Mouse (Mus musculus): ENCODE data around the gene Psma6. TPM values are rescaled to one million over a fixed set of nuclear protein-coding genes. Genes with fewer than 3 reads are reported as not detected.
"Not testable (repeated sequence)": the region's sequence is repeated elsewhere in the genome, so short reads cannot be mapped to it uniquely, and the experiment has no call there.

Psma6 gene
- polyA plus RNA-seq (2011; ENCODE audit: insufficient read length, low read depth, missing spikeins) = 184 and 197 TPM in 2 replicates

GRCm38 (mm10) chr12:55384023-55384749 lies at the start of gene Psma6:
Gene Psma6, plus strand, starts transcription at chr12:55384222.
- Histone ChIP-seq H3K4me1 (ENCODE audit: control insufficient read depth, insufficient read depth, low read length) (peaks cover 5% of the 10 kb centered on the region; the same call in 1 of the 2 replicates), H3K4me3 (ENCODE audit: insufficient read depth, low read length) (no peak within 1 kb of the TSS), H3K27ac (ENCODE audit: insufficient read depth, low read length) (peak within 1 kb of the TSS; percentile 55)
- TF ChIP-seq POLR2A (IDR thresholded peaks at IDR 0.05; ENCODE audit: low read depth, low read length) (no peak), CTCF (IDR thresholded peaks at IDR 0.05; ENCODE audit: borderline replicate concordance, insufficient read depth, low read length) (no peak)

GRCm38 (mm10) chr12:55338490-55338889 lies 45.5 kb upstream of the Psma6 start:
- not testable (repeated sequence) for H3K27ac ChIP-seq (ENCODE audit: insufficient read depth, low read length); H3K4me3 ChIP-seq (ENCODE audit: insufficient read depth, low read length)

DNA sequence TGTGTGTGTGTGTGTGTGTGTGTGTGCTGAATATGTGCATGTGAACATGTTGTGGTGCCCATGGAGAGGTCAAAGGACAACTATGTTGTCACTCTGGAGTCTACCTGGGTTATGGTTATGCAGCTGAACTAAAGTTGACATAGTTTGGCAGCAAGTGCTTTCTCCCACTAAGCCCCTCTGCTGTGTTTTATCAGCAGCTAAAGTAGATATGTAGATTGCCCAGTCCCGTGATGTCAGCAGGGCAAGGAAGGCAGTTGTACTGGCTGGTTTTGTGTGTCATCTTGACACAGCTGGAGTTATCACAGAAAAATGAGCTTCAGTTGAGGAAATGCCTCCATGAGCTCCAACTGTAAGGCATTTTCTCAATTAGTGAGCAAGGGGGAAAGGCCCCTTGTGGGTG lies 41.0 kb upstream of the Psma6 start:
- H3K4me3 ChIP-seq (ENCODE audit: insufficient read depth, low read length); H3K4me1 ChIP-seq (ENCODE audit: control insufficient read depth, insufficient read depth, low read length): not testable (repeated sequence)
- peak overlapping the region; percentile 20; the same call in 1 of the 2 replicates for H3K27ac ChIP-seq (ENCODE audit: insufficient read depth, low read length)

More at GRCm38 (mm10) chr12:55338490-55338889, 45.5 kb upstream of the Psma6 start:
- H3K4me1 ChIP-seq (ENCODE audit: control insufficient read depth, insufficient read depth, low read length) = not testable (repeated sequence)

- H3K4me3 ChIP-seq (ENCODE audit: insufficient read depth, low read length) = no peak overlapping the region
- no peak overlapping the region; the same call in 1 of the 2 replicates for H3K27ac ChIP-seq (ENCODE audit: insufficient read depth, low read length)
- peaks cover 6% of the 10 kb centered on the region for H3K4me1 ChIP-seq (ENCODE audit: control insufficient read depth, insufficient read depth, low read length)
- no peak for TF ChIP-seq CTCF (IDR thresholded peaks at IDR 0.05; ENCODE audit: borderline replicate concordance, insufficient read depth, low read length)
- TF ChIP-seq POLR2A (IDR thresholded peaks at IDR 0.05; ENCODE audit: low read depth, low read length) = no peak
Observed at GRCm38 (mm10) chr12:55343998-55344397, 40.0 kb upstream of the Psma6 start.

DNA sequence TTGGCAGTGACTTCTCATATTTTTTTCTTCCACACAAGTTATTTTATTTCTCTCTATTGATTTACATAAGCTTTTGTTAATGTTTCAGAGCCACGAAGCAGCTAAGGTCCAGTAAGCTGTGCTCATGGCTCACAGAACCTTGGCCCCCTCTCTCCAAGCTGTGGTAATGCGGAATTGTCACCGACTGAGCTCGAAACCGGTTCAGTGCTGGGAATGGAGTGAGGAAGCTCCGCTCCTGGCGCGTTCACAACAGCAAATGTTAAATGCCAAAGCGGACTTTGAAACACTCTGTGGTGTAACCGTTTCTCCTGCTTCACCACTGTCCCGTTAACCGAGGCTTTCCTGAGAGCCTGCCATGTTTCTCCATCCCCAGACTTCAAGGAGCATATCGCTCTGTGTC lies 39.4 kb upstream of the Psma6 start:
- Histone ChIP-seq H3K4me1 (ENCODE audit: control insufficient read depth, insufficient read depth, low read length) (peaks cover 6% of the 10 kb centered on the region), H3K4me3 (ENCODE audit: insufficient read depth, low read length) (no peak overlapping the region), H3K27ac (ENCODE audit: insufficient read depth, low read length) (no peak overlapping the region)
- TF ChIP-seq POLR2A (IDR thresholded peaks at IDR 0.05; ENCODE audit: low read depth, low read length) (no peak), CTCF (IDR thresholded peaks at IDR 0.05; ENCODE audit: borderline replicate concordance, insufficient read depth, low read length) (no peak)

GRCm38 (mm10) chr12:55353423-55353822 lies 30.6 kb upstream of the Psma6 start:
- H3K4me3 ChIP-seq (ENCODE audit: insufficient read depth, low read length) = no peak overlapping the region
- no peaks in the 10 kb centered on the region for H3K4me1 ChIP-seq (ENCODE audit: control insufficient read depth, insufficient read depth, low read length)
- no peak for TF ChIP-seq CTCF (IDR thresholded peaks at IDR 0.05; ENCODE audit: borderline replicate concordance, insufficient read depth, low read length)
- TF ChIP-seq POLR2A (IDR thresholded peaks at IDR 0.05; ENCODE audit: low read depth, low read length) = no peak
- no peak overlapping the region for H3K27ac ChIP-seq (ENCODE audit: insufficient read depth, low read length)

GRCm38 (mm10) chr12:55354904-55355303 lies 29.1 kb upstream of the Psma6 start:
- H3K4me1 ChIP-seq (ENCODE audit: control insufficient read depth, insufficient read depth, low read length) = no peaks in the 10 kb centered on the region
- no peak for TF ChIP-seq POLR2A (IDR thresholded peaks at IDR 0.05; ENCODE audit: low read depth, low read length)
- peak; percentile 33; the same call in 1 of the 2 replicates for TF ChIP-seq CTCF (IDR thresholded peaks at IDR 0.05; ENCODE audit: borderline replicate concordance, insufficient read depth, low read length)

DNA sequence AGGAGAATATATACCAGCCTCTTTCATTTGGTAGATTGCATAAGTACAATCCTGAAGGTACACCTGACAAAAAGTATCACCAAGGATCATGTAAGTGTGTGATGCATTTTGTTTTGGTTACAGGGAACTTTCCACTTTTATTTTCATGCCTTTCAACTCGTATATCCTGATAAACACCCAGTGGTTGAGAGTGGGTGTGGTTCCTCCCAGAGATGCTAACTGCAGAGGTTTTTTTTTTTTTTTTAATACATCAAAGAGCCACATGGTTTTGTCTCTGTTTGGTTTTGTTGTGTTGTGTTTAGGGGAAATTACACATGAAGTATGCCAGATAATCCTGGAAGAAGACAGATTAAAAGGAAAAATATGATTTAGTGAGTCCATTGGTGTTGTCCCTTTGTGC lies 26.7 kb upstream of the Psma6 start:
- TF ChIP-seq CTCF (IDR thresholded peaks at IDR 0.05; ENCODE audit: borderline replicate concordance, insufficient read depth, low read length) (no peak), POLR2A (IDR thresholded peaks at IDR 0.05; ENCODE audit: low read depth, low read length) (no peak)
- H3K4me1 ChIP-seq (ENCODE audit: control insufficient read depth, insufficient read depth, low read length) = no peaks in the 10 kb centered on the region

More at GRCm38 (mm10) chr12:55354904-55355303, 29.1 kb upstream of the Psma6 start:
- no peak overlapping the region for H3K27ac ChIP-seq (ENCODE audit: insufficient read depth, low read length)
- no peak overlapping the region for H3K4me3 ChIP-seq (ENCODE audit: insufficient read depth, low read length)

GRCm38 (mm10) chr12:55360929-55361328 lies 23.1 kb upstream of the Psma6 start:
- H3K4me1 ChIP-seq (ENCODE audit: control insufficient read depth, insufficient read depth, low read length) = no peaks in the 10 kb centered on the region
- H3K27ac ChIP-seq (ENCODE audit: insufficient read depth, low read length) = no peak overlapping the region
- H3K4me3 ChIP-seq (ENCODE audit: insufficient read depth, low read length) = no peak overlapping the region
- no peak for TF ChIP-seq POLR2A (IDR thresholded peaks at IDR 0.05; ENCODE audit: low read depth, low read length)
- TF ChIP-seq CTCF (IDR thresholded peaks at IDR 0.05; ENCODE audit: borderline replicate concordance, insufficient read depth, low read length) = no peak

More for the DNA sequence above, 26.7 kb upstream of the Psma6 start:
- H3K4me3 ChIP-seq (ENCODE audit: insufficient read depth, low read length) = no peak overlapping the region
- no peak overlapping the region for H3K27ac ChIP-seq (ENCODE audit: insufficient read depth, low read length)

DNA sequence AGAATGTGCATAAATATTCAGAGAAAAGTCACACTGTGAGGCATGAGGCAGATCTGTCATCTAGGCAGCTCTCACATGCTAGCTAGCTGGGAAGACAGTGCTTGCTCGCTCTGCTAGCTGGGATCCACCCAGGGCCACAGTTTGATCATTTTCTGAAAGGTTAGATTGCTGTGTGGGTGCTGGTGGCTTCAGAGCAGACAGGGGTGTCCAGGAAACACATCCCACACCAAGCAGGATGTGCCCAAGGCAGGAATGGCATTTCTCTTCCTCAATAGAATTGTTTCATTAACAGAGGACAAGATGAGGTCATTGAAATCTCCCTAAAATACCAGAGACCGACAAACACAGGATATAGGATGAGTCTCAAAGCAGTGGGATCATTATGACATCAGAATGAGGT lies 18.9 kb upstream of the Psma6 start:
- H3K4me1 ChIP-seq (ENCODE audit: control insufficient read depth, insufficient read depth, low read length) = no peaks in the 10 kb centered on the region
- no peak for TF ChIP-seq CTCF (IDR thresholded peaks at IDR 0.05; ENCODE audit: borderline replicate concordance, insufficient read depth, low read length)
- TF ChIP-seq POLR2A (IDR thresholded peaks at IDR 0.05; ENCODE audit: low read depth, low read length) = no peak
- H3K27ac ChIP-seq (ENCODE audit: insufficient read depth, low read length) = no peak overlapping the region
- H3K4me3 ChIP-seq (ENCODE audit: insufficient read depth, low read length) = no peak overlapping the region
